Mouse (Mus musculus): ENCODE measurements around the gene Mymk.

The Mymk gene

DNA sequence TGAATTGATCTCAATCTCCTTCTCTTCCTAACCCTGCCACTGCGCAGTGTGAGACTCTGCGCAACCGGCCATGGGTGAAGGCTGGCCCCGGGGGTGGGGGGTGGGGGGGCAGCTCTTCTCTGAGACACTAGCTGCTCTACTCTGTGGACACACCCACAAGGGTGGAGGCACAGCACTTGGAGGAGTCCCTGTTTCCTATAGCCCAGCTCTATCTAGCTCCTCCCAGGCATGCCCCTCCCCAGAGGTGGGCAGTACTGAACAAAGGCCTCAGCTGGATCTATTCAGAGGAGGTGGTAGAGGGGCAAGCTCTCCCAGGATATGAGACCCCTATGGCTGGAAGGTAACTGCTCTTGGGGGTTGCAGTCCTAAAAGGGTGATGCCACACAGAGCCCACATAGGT, 35.0 kb downstream of the Mymk start:
- no peak for DNase-seq (ENCODE audit: low spot score in 2 of 2)

DNA sequence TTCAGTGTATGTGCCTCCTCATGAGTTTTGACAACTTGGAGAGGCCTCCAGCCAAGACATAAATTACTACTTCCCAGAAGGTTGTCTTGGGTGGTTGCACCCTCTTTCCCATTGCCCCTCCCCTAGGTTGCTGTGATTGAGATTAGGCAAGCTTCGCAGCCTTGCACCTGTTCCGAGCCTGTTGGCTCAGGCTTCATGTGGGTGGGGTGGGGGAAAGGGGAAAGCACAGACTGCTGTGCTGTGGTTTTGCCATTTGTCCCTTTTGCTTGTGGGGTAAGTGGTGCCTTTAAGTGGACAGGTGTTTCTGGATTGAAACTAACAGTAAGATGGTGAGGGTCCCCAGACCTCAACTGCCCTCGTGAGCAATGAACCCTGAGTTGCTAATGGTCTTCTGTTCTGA, 36.0 kb downstream of the Mymk start:
- DNase-seq (ENCODE audit: low spot score in 2 of 2), result peak in 1 of 2 experiments; percentile 39

DNA sequence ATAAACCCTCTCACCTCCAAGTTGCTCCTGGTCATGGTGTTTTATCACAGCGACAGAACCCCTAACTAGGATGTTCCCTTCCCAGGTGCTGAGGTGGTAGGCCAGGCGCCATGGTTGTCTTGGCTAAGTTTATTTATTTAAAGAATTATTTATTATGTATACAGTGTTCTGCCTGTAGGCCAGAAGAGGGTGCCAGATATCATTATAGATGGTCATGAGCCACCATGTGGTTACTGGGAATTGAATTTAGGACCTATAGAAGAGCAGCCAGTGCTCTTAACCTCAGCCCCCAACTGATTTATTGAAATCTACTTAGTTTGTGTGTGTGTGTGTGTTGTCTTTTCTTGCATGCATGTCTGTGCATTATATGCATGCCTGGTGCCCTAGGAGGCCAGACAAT, 39.6 kb downstream of the Mymk start:
- DNase-seq (ENCODE audit: low spot score in 2 of 2), result no peak

DNA sequence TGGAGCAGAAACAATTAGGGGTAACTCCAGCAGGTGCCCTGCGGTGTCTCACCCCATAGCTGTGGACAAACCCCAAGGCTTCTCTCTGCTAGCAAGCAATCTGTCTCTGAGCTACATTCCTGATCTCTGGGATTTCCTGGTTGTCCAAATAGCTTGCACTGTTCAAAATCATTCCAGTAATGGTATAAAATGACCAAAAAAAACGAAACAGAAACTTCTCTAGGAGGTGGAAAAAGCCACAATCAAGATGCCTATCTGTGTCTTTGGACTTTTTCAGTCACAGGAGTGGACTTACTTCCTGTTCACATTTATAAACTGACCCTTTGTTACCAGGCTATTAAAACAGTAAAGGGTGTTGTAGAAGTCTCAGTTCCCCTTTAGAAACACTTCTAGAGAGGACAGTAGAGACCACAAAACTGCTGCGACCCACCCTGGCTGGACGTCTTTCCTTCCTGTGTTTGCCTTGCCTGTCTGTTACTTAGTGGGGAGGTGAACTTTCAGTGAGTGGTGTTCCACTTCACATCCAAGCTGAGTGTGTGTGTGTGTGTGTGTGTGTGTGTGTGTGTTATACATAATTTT, 43.5 kb downstream of the Mymk start:
- no peak for DNase-seq (ENCODE audit: low spot score in 2 of 2)

DNA sequence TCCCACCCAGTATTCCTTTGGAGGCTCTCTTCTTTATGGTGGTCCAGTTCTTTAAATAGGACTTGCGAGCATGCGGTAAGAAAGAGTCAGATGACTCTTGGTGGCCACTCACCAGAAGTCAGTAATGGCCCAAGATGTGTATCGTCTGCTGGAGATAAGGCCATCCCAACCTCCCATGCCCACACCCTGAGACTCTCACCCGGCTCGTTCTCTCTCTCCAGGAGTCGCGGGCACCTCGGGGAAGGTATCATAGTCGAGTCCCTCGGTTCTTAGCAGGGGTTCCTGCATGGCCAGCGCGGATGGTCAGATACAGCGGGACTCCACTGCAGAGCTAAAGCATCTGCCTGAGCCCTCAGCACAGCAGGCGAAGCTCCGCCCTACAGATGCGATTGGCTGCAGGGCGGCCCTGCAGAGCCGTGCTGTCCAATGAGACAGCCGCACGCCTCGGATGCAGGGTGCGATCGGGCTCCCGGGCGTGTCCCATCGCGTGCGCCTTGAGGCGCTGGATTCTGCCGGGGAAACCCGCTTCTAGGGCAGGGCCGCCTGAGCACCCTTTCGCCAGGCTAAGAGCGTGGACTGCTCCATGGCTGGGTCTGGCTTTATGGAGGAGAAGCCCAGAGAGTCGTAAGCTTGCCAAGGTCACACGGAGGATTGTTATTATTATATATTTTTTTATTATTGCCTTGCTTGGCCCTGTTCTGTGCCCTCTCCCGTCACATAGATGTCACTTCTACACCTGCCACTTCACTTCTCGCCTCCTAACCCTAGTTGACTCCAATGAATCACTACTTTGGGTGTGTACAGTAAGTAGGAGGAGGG, 44.2 kb downstream of the Mymk start, which contains the start of gene Slc2a6:
Slc2a6 (minus strand) TSS at position 381 of the 819 bp plus-strand sequence.
- peak; percentile 59 to 84 for DNase-seq (ENCODE audit: low spot score in 2 of 2)

DNA sequence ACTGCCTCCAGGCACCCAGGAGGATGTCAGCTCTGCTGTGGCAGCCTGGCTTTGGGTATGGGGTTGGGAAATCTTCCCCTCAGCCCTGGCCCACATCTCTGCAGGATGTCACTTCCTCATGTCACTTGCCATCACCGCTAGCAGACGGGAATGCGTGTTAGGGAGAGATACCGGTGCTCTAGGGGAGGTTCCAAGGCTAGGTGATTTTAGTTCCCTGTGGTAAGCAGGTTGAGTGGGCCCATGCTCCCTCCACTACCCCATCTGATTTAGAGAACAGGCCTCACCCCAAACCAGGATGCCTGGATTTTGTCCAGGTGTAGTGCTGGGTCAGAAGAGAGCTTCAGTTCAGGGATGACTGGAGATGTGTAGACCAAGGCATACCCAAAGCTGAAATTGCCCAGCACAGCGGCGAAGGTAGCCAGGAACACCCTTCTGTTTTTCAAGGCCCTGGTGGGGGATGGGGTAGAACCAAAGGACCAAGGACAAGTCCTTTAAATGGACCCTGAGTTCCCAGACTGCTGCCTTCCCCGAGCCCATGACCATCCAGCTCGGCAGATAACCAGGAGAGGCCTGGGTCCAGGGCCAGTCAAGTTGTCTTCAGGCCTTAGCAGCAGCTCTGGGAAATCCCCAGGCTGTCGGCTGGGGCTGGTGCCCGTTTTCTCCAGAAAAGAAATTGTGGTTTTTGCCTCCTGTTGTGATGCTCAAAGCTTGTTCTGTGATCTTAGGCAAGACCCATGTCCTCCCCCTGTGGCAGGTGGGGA, 44.9 kb downstream of the Mymk start:
- DNase-seq (ENCODE audit: low spot score in 2 of 2), result no peak

DNA sequence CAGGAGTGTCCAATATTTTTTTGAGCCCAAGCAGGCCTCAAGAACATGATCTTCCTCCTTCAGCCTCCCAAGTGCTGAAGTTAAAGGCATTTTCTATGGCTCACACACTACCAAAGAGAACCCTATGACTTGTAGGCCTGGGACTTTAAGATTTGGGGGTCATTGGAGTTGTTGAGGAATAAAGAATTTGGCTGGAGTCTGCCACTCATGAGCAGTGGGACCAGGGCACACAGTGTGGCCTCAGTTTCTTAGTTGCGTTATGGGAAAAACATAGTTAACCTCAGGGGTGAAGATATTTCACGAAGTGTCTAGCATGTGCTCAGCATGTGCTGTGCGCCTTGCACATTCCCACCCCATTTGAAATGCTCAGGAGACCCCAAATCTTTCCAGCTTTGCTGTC, 45.6 kb downstream of the Mymk start:
- no peak for DNase-seq (ENCODE audit: low spot score in 2 of 2)

DNA sequence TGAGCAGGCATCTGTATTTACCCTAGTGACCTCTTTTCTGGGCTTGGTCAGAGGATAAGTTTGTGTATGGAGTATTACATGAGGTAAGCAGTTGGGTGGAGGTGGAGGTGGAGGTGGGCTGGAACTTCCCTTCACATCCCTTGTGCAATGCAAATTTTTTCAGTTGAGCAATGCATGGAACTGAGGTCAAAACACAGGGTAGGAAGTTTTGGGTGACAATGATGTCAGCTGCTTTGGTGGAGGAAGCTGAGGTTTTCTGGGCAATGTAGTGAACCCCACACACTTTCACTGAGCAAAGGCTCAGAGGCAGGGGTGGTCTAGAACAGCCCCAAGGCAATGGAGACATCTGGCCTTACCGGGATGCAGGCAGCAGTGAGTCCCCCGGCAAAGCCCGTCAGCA, 46.4 kb downstream of the Mymk start:
- DNase-seq (ENCODE audit: low spot score in 2 of 2), result no peak

DNA sequence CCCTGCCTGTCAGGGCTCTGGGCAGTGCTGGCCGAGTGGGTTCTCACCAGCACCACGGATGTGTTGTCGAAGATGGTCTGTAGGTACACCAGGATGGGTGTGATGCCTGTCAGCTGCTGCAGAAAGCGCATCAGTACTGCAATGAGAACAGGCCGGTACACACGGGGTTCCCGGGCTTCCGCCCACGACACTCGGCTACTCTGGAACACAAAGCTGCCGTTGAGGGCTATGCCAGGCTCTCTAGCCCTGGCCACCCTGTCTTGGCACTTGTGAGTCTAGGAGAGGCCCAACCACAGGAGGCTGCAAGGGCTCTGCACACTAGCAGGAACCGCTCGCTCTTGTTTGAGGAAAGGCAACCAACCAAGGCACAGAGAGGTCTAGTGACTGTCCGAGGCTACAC, 47.8 kb downstream of the Mymk start:
- DNase-seq (ENCODE audit: low spot score in 2 of 2), result no peak

DNA sequence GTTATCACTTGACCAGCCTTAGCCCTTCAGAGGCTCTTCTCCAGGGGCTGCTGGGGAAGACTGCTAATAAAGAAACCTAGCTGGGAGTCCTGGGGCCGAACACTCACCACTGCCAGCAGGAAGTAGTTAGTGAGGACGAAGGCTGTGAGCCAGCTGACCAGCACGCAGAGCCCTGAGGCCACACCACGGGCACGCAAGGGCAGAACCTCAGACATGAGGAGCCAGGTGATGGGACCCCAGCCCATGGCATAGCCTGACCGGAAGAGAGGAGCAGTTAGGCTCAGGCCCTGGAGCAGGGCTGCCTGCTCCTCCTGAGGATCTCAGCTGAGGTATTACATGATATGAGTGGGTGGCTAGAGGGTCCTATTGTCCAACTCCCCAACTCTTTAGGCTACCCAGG, 49.4 kb downstream of the Mymk start:
- DNase-seq (ENCODE audit: low spot score in 2 of 2), result no peak

DNA sequence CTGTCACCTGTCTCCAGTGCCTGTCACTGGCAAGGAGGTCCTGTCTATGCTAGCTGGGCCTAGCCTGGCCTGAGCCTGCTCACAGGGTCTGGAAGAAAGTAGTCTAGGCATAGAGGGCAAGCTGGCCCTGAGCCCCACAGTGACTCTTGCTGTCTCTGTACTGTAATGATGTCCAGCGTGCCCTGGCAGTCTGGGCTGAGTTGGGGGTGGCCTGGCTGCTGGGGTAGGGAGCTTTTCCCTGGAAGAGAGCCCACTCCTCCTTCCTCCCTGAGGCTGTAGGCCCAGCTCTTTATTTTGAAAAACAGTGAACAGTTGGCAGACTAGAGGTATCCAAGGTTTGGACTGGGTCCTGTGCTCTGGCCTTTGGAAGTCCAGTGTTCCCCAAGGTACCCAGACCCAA, 50.9 kb downstream of the Mymk start:
- DNase-seq (ENCODE audit: low spot score in 2 of 2), result no peak

DNA sequence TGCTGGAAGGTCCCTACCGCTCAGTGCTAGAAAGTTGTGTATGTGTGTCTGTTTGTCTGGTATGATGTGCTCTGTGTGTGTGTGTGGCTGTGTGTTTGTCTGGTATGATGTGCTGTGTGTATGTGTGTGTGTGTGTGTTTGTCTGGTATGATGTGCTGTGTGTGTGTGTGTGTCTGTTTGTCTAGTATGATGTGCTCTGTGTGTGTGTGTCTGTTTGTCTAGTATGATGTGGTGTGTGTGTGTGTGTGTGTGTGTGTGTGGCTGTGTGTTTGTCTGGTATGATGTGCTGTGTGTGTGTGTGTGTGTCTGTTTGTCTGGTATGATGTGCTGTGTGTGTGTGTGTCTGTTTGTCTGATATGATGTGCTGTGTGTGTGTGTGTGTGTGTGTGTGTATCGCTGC, 52.4 kb downstream of the Mymk start:
- DNase-seq (ENCODE audit: low spot score in 2 of 2), result no peak

DNA sequence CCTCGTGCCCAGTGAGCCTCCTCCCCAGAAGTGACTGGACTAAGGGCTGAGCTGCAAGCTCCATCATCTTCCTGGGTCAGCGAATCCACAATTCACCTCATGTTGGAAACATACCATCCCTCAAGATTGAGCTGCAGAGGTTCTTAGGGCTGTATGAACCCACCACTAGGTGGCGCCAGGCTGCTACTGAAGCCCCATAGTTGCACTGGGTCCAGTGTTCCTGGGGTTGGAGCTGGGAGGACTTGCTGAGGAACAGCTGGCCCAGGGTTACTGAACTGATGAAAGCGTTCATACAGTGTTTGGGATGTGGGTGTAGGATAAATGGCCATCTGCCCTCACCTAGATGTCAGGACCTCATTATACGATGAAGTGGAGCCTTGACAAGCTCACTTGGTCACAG, 54.2 kb downstream of the Mymk start:
- peak; percentile 51 to 59 for DNase-seq (ENCODE audit: low spot score in 2 of 2)

Data from urinary bladder, adult 18-20 months (tissue).